In genomic region chr2:34790282-34790681, GRCm38 (mm10) we compare ENCODE assay signal across 18 mouse cellular contexts. TPM values are rescaled to one million over a fixed set of nuclear protein-coding genes. Genes with fewer than 3 reads are reported as not detected.
A peak's percentile ranks its signal among the peaks of the same experiment; 100 is the strongest.
DNase-seq lines count a peak whose midpoint lies in the region; ATAC-seq and TF ChIP-seq lines count a peak whose summit lies in the region.
"Had no signal": no experiment of that assay in that cellular context is flagged by ENCODE, and none has a peak within 500 bp of the region (broad histone marks: within the 10 kb centered on the region; RNA-seq: fewer than 3 reads in every experiment).

No protein-coding gene starts in this region.

- dilution Hi-C loops in CH12.LX (cut with MboI; ENCODE audit: extremely low pct_ligation_motif_present, extremely low pct_unique_long_range_greater_than_20kb, low sequenced_read_pairs) = no loop called here

- TF ChIP-seq RAD21 in CH12.LX (IDR thresholded peaks at IDR 0.05; ENCODE audit: low read depth, low read length) = no peak

- no peak for TF ChIP-seq EP300 in CH12.LX (IDR thresholded peaks at IDR 0.05; ENCODE audit: low read length)

- H3K36me3 ChIP-seq in CH12.LX (replicated peaks in 1 of 2; ENCODE audit: control insufficient read depth in 1 of 2, insufficient read depth in 1 of 2, low read length in 1 of 2) = peaks cover 41 to 65% of the 10 kb centered on the region in 2 experiments
- H3K36me3 ChIP-seq in megakaryocyte, embryonic 14.5 days (replicated peaks; ENCODE audit: low read length) = peaks cover 81% of the 10 kb centered on the region

- peaks cover 7% of the 10 kb centered on the region for H3K9me3 ChIP-seq in CH12.LX (replicated peaks; ENCODE audit: low read length)
- H3K9me3 ChIP-seq in megakaryocyte, embryonic 14.5 days = peaks cover 15% of the 10 kb centered on the region
- H3K9me3 ChIP-seq: embryonic facial prominence, embryonic 13.5 days; heart, embryonic 12.5 days had no signal

- H3K4me1 ChIP-seq in CH12.LX (ENCODE audit: control insufficient read depth in 1 of 2, insufficient read depth in 2 of 2) = peaks cover 3 to 17% of the 10 kb centered on the region in 2 experiments; a peak in 2 of 4 replicates
- H3K4me1 ChIP-seq in megakaryocyte, embryonic 14.5 days = peaks cover 19% of the 10 kb centered on the region
- H3K4me1 ChIP-seq: embryonic facial prominence, embryonic 13.5 days had no signal

- ATAC-seq in erythroid progenitor cell, adult 5-6 weeks (replicated peaks; ENCODE audit: low FRiP score, poor library complexity, severe bottlenecking) = peak; percentile 91
- ATAC-seq in cerebellum, adult (ENCODE audit: insufficient number of reproducible peaks, low FRiP score, low TSS enrichment) = no peak

- in situ Hi-C loops in CH12.LX (cut with MboI; ENCODE audit: low pct_ligation_motif_present, low pct_unique_long_range_greater_than_20kb, low sequenced_read_pairs) = loop anchor here (10.0 to 25.0 kb wide), 2 partner anchors 175 to 322 kb away; partner anchors contain the start of genes AI182371, Cntrl and Traf1

- TF ChIP-seq POLR2A in CH12.LX (IDR thresholded peaks at IDR 0.05; ENCODE audit: low read depth, low read length) = peak; percentile 67

- DNase-seq in CH12.LX (ENCODE audit: extremely low read depth) = peak; percentile 85
- DNase-seq in thymus, adult 18-20 months = peak; percentile 42 to 71
- DNase-seq in urinary bladder, postnatal 25 days (ENCODE audit: low spot score) = no peak
- DNase-seq in cerebellum, postnatal 14 days = no peak
- no peak for DNase-seq in left cerebral cortex, adult 9 months (ENCODE audit: low spot score in 2 of 2)
- DNase-seq: kidney, postnatal 10 days; layer of hippocampus, postnatal 36 days had no signal

- TF ChIP-seq CTCF in CH12.LX (conservative IDR thresholded peaks at IDR 0.05 in 1 of 2, IDR thresholded peaks at IDR 0.05 in 1 of 2; ENCODE audit: low read depth in 2 of 2, low read length in 2 of 2) = no peak

- H3K4me2 ChIP-seq in CH12.LX (ENCODE audit: insufficient read depth, low read depth, poor library complexity, severe bottlenecking) = peak overlapping the region; percentile 79
- H3K4me2 ChIP-seq: embryonic facial prominence, embryonic 13.5 days; heart, embryonic 12.5 days; hindbrain, embryonic 14.5 days had no signal

- no peaks in the 10 kb centered on the region for H3K27me3 ChIP-seq in CH12.LX (replicated peaks)
- H3K27me3 ChIP-seq in megakaryocyte, embryonic 14.5 days (replicated peaks) = no peaks in the 10 kb centered on the region
- H3K27me3 ChIP-seq: embryonic facial prominence, embryonic 13.5 days; heart, embryonic 12.5 days had no signal

- peak overlapping the region; percentile 84 for H3K27ac ChIP-seq in CH12.LX (ENCODE audit: insufficient read depth, low read depth)
- H3K27ac ChIP-seq: embryonic facial prominence, embryonic 13.5 days; hindbrain, embryonic 14.5 days had no signal

- peak overlapping the region; percentile 54 to 69 (median 68) for H3K4me3 ChIP-seq in CH12.LX (replicated peaks in 1 of 3; ENCODE audit: low read depth in 2 of 3, low read length in 2 of 3, poor library complexity in 1 of 3)
- H3K4me3 ChIP-seq in megakaryocyte, embryonic 14.5 days (replicated peaks) = peak overlapping the region; percentile 87
- H3K4me3 ChIP-seq: embryonic facial prominence, embryonic 13.5 days; heart, embryonic 12.5 days had no signal

- H3K9ac ChIP-seq in CH12.LX (ENCODE audit: insufficient read depth, low read depth) = peak overlapping the region; percentile 54; the same call in 1 of the 2 replicates
- H3K9ac ChIP-seq: embryonic facial prominence, embryonic 13.5 days; heart, embryonic 12.5 days; hindbrain, embryonic 14.5 days had no signal

- no peaks in the 10 kb centered on the region; the same call in 1 of the 2 replicates for H3K79me2 ChIP-seq in CH12.LX (replicated peaks; ENCODE audit: control insufficient read depth, extremely low read depth, insufficient read depth, poor library complexity, severe bottlenecking)

TF ChIP-seq in CH12.LX, 34 proteins besides CTCF, POLR2A, EP300 and RAD21:
- TF ChIP-seq NELFE (IDR thresholded peaks at IDR 0.05; ENCODE audit: low read depth, low read length) (peak; percentile 57; the same call in 1 of the 2 replicates), KAT2A (IDR thresholded peaks at IDR 0.05; ENCODE audit: insufficient replicate concordance, low read length) (no peak), HCFC1 (IDR thresholded peaks at IDR 0.05; ENCODE audit: low read depth, low read length) (peak; percentile 41; the same call in 1 of the 2 replicates), IRF4 (IDR thresholded peaks at IDR 0.05; ENCODE audit: low read depth, low read length) (peak; percentile 28; the same call in 1 of the 2 replicates), TCF12 (IDR thresholded peaks at IDR 0.05; ENCODE audit: low read depth, low read length) (peak; percentile 51; the same call in 1 of the 2 replicates), NRF1 (IDR thresholded peaks at IDR 0.05; ENCODE audit: low read depth, low read length) (no peak), ELF1 (IDR thresholded peaks at IDR 0.05; ENCODE audit: low read depth, low read length) (peak; percentile 89), PAX5 (IDR thresholded peaks at IDR 0.05; ENCODE audit: low read length) (no peak), SIN3A (IDR thresholded peaks at IDR 0.05; ENCODE audit: low read length) (no peak), MAX (IDR thresholded peaks at IDR 0.05; ENCODE audit: low read length) (0 out of 2 replicates have a peak, but pooled peaks have one; percentile 1), TBP (conservative IDR thresholded peaks at IDR 0.05; ENCODE audit: low read depth, low read length) (0 out of 2 replicates have a peak, but pooled peaks have one; percentile 28)

RNA-seq across cellular contexts. Expression of gene Rabepk, which starts 9.4 kb away (rescaled TPM):
- 80.4 and 88.4 TPM in 2 replicates for total RNA-seq in CH12.LX (2012; rRNA removed)
- total RNA-seq in CH12.LX (2014; rRNA removed) = 61.2 and 68.8 TPM in 2 replicates
- polyA plus RNA-seq in CH12.LX (2012; ENCODE audit: insufficient read length, low read depth) = 62.1 and 64.1 TPM in 2 replicates
- 1.3 and 9.0 TPM in 2 replicates for total RNA-seq in erythroid progenitor cell, adult 5-6 weeks (2015; ENCODE audit: low replicate concordance)
- total RNA-seq in erythroid progenitor cell, adult 5-6 weeks (2017; ENCODE audit: low replicate concordance) = 1.5 and 4.7 TPM in 2 replicates
- polyA plus RNA-seq in megakaryocyte, embryonic 14.5 days (2012; ENCODE audit: insufficient read depth, low replicate concordance) = 4.8 and 9.0 TPM in 2 replicates

RNA-seq across cellular contexts. Expression of gene Hspa5, which starts 18.5 kb away (rescaled TPM):
- total RNA-seq in CH12.LX (2012; rRNA removed) = 866 and 1,326 TPM in 2 replicates
- total RNA-seq in CH12.LX (2014; rRNA removed) = 1,168 and 1,315 TPM in 2 replicates
- 791 and 827 TPM in 2 replicates for polyA plus RNA-seq in CH12.LX (2012; ENCODE audit: insufficient read length, low read depth)
- 168 and 188 TPM in 2 replicates for total RNA-seq in erythroid progenitor cell, adult 5-6 weeks (2015; ENCODE audit: low replicate concordance)
- total RNA-seq in erythroid progenitor cell, adult 5-6 weeks (2017; ENCODE audit: low replicate concordance) = 512 and 550 TPM in 2 replicates
- 45.7 and 148 TPM in 2 replicates for polyA plus RNA-seq in megakaryocyte, embryonic 14.5 days (2012; ENCODE audit: insufficient read depth, low replicate concordance)

RNA-seq across cellular contexts. Expression of gene Gapvd1, which starts 35.2 kb away (rescaled TPM):
- total RNA-seq in CH12.LX (2012; rRNA removed) = 47.0 and 54.6 TPM in 2 replicates
- 45.1 and 50.5 TPM in 2 replicates for total RNA-seq in CH12.LX (2014; rRNA removed)
- 63.1 and 71.3 TPM in 2 replicates for polyA plus RNA-seq in CH12.LX (2012; ENCODE audit: insufficient read length, low read depth)
- total RNA-seq in erythroid progenitor cell, adult 5-6 weeks (2015; ENCODE audit: low replicate concordance) = 106 and 118 TPM in 2 replicates
- 198 and 392 TPM in 2 replicates for total RNA-seq in erythroid progenitor cell, adult 5-6 weeks (2017; ENCODE audit: low replicate concordance)
- 4.8 and 5.6 TPM in 2 replicates for polyA plus RNA-seq in megakaryocyte, embryonic 14.5 days (2012; ENCODE audit: insufficient read depth, low replicate concordance)

RNA-seq across cellular contexts. Expression of gene Fbxw2, which starts 35.8 kb away (rescaled TPM):
- total RNA-seq in CH12.LX (2012; rRNA removed) (36.7 and 42.9 TPM in 2 replicates), CH12.LX (2014; rRNA removed) (67.8 and 76.4 TPM in 2 replicates)
- polyA plus RNA-seq in CH12.LX (2012; ENCODE audit: insufficient read length, low read depth) = 61.2 and 62.4 TPM in 2 replicates
- 92.6 and 93.5 TPM in 2 replicates for total RNA-seq in erythroid progenitor cell, adult 5-6 weeks (2015; ENCODE audit: low replicate concordance)
- 95.5 and 121 TPM in 2 replicates for total RNA-seq in erythroid progenitor cell, adult 5-6 weeks (2017; ENCODE audit: low replicate concordance)
- polyA plus RNA-seq in megakaryocyte, embryonic 14.5 days (2012; ENCODE audit: insufficient read depth, low replicate concordance) = 2.7 and 16.3 TPM in 2 replicates

RNA-seq across cellular contexts. Expression of gene Gm34653, which starts 42.5 kb away (rescaled TPM):
- not detected in 2 replicates for total RNA-seq in CH12.LX (2012; rRNA removed)
- total RNA-seq in CH12.LX (2014; rRNA removed) = not detected in 2 replicates
- not detected in 2 replicates for polyA plus RNA-seq in CH12.LX (2012; ENCODE audit: insufficient read length, low read depth)
- total RNA-seq in erythroid progenitor cell, adult 5-6 weeks (2015; ENCODE audit: low replicate concordance) = 1.3 TPM in 1 of 2 replicates, not detected in the other
- not detected in 2 replicates for total RNA-seq in erythroid progenitor cell, adult 5-6 weeks (2017; ENCODE audit: low replicate concordance)
- not detected in 2 replicates for polyA plus RNA-seq in megakaryocyte, embryonic 14.5 days (2012; ENCODE audit: insufficient read depth, low replicate concordance)
- total RNA-seq: adrenal gland, adult 18-20 months; layer of hippocampus, postnatal 36 days; midbrain, postnatal 0 days had no signal
- polyA plus RNA-seq: frontal cortex, adult 2 months; G1E; heart, embryonic 12.5 days; hindbrain, embryonic 14.5 days; liver, adult 2 months had no signal

Comparison
In these comparisons a context has a peak if more than half of its experiments do, and no peak if none do; other contexts are left out.
1. DNase-seq: peak in CH12.LX (single experiment) and thymus, adult 18-20 months (2 of 2); none in urinary bladder, postnatal 25 days (single experiment), cerebellum, postnatal 14 days (0 of 2) and left cerebral cortex, adult 9 months (0 of 2).
2. RNA of gene Rabepk, which starts 9.4 kb away (total RNA-seq): 61.2 to 88.4 TPM in CH12.LX; 1.3 to 9.0 TPM in erythroid progenitor cell, adult 5-6 weeks; every median in the first group is over 4 times any median in the second.